Mouse (Mus musculus) lung, adult 18-20 months (tissue): Measurements from ENCODE around the gene Six1.

Experiments used
- DNase-seq, 2 experiments: peaks; one replicate each; pipeline ENCODE4 v3.0.0; 2022; ENCODE audit warnings: mixed read lengths in 2 of 2

Six1 gene

GRCm38 (mm10) chr12:73034901-73035895, 18.5 kb downstream of the Six1 start:
- peak in 1 of 2 experiments; percentile 35 for DNase-seq

- no peak for DNase-seq
These were observed 21.0 kb downstream of the Six1 start for GRCm38 (mm10) chr12:73032665-73033064.

- no peak for DNase-seq
These were observed 22.4 kb downstream of the Six1 start for GRCm38 (mm10) chr12:73031315-73031714.

GRCm38 (mm10) chr12:73025490-73025889, 28.2 kb downstream of the Six1 start:
- DNase-seq: no peak

GRCm38 (mm10) chr12:73020941-73021340, 32.7 kb downstream of the Six1 start:
- peak; percentile 62 to 77 for DNase-seq

GRCm38 (mm10) chr12:73020422-73020821, 33.3 kb downstream of the Six1 start:
- no peak for DNase-seq

- peak in 1 of 2 experiments; percentile 21 for DNase-seq
These were observed 34.8 kb downstream of the Six1 start for GRCm38 (mm10) chr12:73018838-73019237.

GRCm38 (mm10) chr12:73016171-73016570, 37.5 kb downstream of the Six1 start:
- DNase-seq: no peak

GRCm38 (mm10) chr12:73014311-73014710, 39.4 kb downstream of the Six1 start:
- DNase-seq: peak; percentile 56 to 70

- no peak for DNase-seq
These were observed 40.9 kb downstream of the Six1 start for GRCm38 (mm10) chr12:73012824-73013223.

- DNase-seq: peak; percentile 18
These were observed 41.4 kb downstream of the Six1 start for GRCm38 (mm10) chr12:73012136-73012785.

- DNase-seq: peak in 1 of 2 experiments; percentile 9
These were observed 50.8 kb downstream of the Six1 start for GRCm38 (mm10) chr12:73002903-73003302.

GRCm38 (mm10) chr12:73002281-73002680, 51.4 kb downstream of the Six1 start:
- peak; percentile 44 to 52 for DNase-seq

- DNase-seq: no peak
These were observed 55.3 kb downstream of the Six1 start for GRCm38 (mm10) chr12:72998105-72999001.

- DNase-seq: no peak
These were observed 57.0 kb downstream of the Six1 start for GRCm38 (mm10) chr12:72996646-72997045.
